Mouse (Mus musculus) hematopoietic stem cell, adult 5-6 weeks (primary cell): ENCODE results near the gene Gm21258. TPM values are rescaled to one million over a fixed set of nuclear protein-coding genes. Genes with fewer than 3 reads are reported as not detected.
"Not testable (repeated sequence)": the region's sequence is repeated elsewhere in the genome, so short reads cannot be mapped to it uniquely, and the experiment has no call there.

Experiments
- ATAC-seq, 2 experiments: fragments of 125-278 bp in 1 of 2; replicated peaks in 1 of 2; 2 replicates each; pipeline ENCODE4 v1.8.0; 2016 to 2017; ENCODE audit warnings: inconsistent platforms in 2 of 2, mild to moderate bottlenecking in 2 of 2, moderate number of reproducible peaks in 2 of 2, low read depth in 1 of 2, moderate TSS enrichment in 1 of 2; ENCODE audit not compliant: low FRiP score in 2 of 2, poor library complexity in 2 of 2, severe bottlenecking in 2 of 2, insufficient read depth in 1 of 2, low TSS enrichment in 1 of 2
- total RNA-seq: library from RNA; stranded (forward); fragments of 172-1452, 232-1000 nt; gene quantifications from 2 replicates; pipeline ENCODE4 v1.2.3, GENCODE M21; 2017

Gene Gm21258
- not detected in 2 replicates for total RNA-seq

GRCm38 (mm10) chrY:52779740-52780139, at the start of gene Gm21258:
TSS of gene Gm21258 (plus strand) at chrY:52780040.
- ATAC-seq: not testable (repeated sequence)
